Mouse (Mus musculus) hindbrain, embryonic 15.5 days (tissue): ENCODE data around the gene Duox1. TPM values are rescaled to one million over a fixed set of nuclear protein-coding genes. Genes with fewer than 3 reads are reported as not detected.

Experiments
- ATAC-seq: fragments of 200-750 bp; cut with Nextera tagmentation; 2 replicates; pipeline ENCODE4 v1.8.0; 2017; ENCODE audit warnings: low read depth, moderate number of reproducible peaks, moderate TSS enrichment; ENCODE audit not compliant: low FRiP score
- H3K27ac ChIP-seq: fragments of 300-500 bp; sonication (generic); replicated peaks from 2 replicates; pipeline ENCODE4 v1.5.1; 2015; ENCODE audit warnings: mild to moderate bottlenecking, inconsistent platforms
- H3K27me3 ChIP-seq: fragments of 300-500 bp; sonication (generic); 2 replicates; pipeline ENCODE4 v1.6.1; 2015; ENCODE audit warnings: control low read depth, inconsistent platforms
- H3K36me3 ChIP-seq: fragments of 300-500 bp; sonication (generic); 2 replicates; pipeline ENCODE4 v1.6.1; 2015; ENCODE audit warnings: control low read depth, inconsistent platforms
- H3K4me1 ChIP-seq: fragments of 300-500 bp; sonication (generic); replicated peaks from 2 replicates; pipeline ENCODE4 v1.6.1; 2015; ENCODE audit warnings: control low read depth, inconsistent platforms
- H3K4me2 ChIP-seq: fragments of 300-500 bp; sonication (generic); 2 replicates; pipeline ENCODE4 v1.6.1; 2015; ENCODE audit warnings: moderate library complexity, mild to moderate bottlenecking, inconsistent platforms
- H3K4me3 ChIP-seq: fragments of 300-500 bp; sonication (generic); 2 replicates; pipeline ENCODE4 v1.5.1; 2015; ENCODE audit warnings: mild to moderate bottlenecking, inconsistent platforms
- H3K9ac ChIP-seq: fragments of 300-500 bp; sonication (generic); 2 replicates; pipeline ENCODE4 v1.6.1; 2015; ENCODE audit warnings: inconsistent platforms
- H3K9me3 ChIP-seq: fragments of 300-500 bp; sonication (generic); 2 replicates; pipeline ENCODE4 v1.6.1; 2016; ENCODE audit warnings: control low read depth, inconsistent platforms
- WGBS: fragments of 180-500 bp; shearing (Covaris S2); methylation state at CpG from one replicate; pipeline ENCODE4 v1.1.7; 2015; 5-methylcytosine and 5-hydroxymethylcytosine counted together
- polyA plus RNA-seq: library from polyadenylated mRNA; unstranded; fragments of >200 nt; fragmentation: Nextera tagmentation; extraction: Ambion mirVana; gene quantifications from 2 replicates; pipeline ENCODE4 v1.2.1, GENCODE M21; 2015

Gene Duox1
- polyA plus RNA-seq, 1 experiment from 2014 or later: 0.16 TPM

GRCm38 (mm10) chr2:122372067-122372466 is 56.6 kb downstream of the Duox1 start:
- Histone ChIP-seq H3K4me2 (no peak overlapping the region), H3K9me3 (no peaks in the 10 kb centered on the region), H3K27ac (no peak overlapping the region), H3K9ac (no peak overlapping the region), H3K4me1 (peaks cover 29% of the 10 kb centered on the region), H3K36me3 (no peaks in the 10 kb centered on the region), H3K27me3 (no peaks in the 10 kb centered on the region), H3K4me3 (no peak overlapping the region)
- ATAC-seq: no peak
- 76% methylated on average over 3 of the region's 3 CpGs for WGBS

- no peak for ATAC-seq
- peaks cover 24% of the 10 kb centered on the region for H3K4me1 ChIP-seq
Measured at GRCm38 (mm10) chr2:122372541-122372940, 57.1 kb downstream of the Duox1 start.

GRCm38 (mm10) chr2:122374012-122374411 is 58.5 kb downstream of the Duox1 start:
- Histone ChIP-seq H3K27ac (no peak overlapping the region), H3K4me2 (no peak overlapping the region)
- 84% methylated on average over 5 of the region's 5 CpGs for WGBS

More at GRCm38 (mm10) chr2:122372541-122372940, 57.1 kb downstream of the Duox1 start:
- Histone ChIP-seq H3K9ac (no peak overlapping the region), H3K27me3 (no peaks in the 10 kb centered on the region), H3K4me2 (no peak overlapping the region), H3K36me3 (no peaks in the 10 kb centered on the region), H3K27ac (no peak overlapping the region), H3K4me3 (no peak overlapping the region), H3K9me3 (no peaks in the 10 kb centered on the region)
- WGBS: 91% methylated on average over 1 of the region's 1 CpGs

GRCm38 (mm10) chr2:122374666-122375331 is 59.3 kb downstream of the Duox1 start:
- no peak for ATAC-seq
- 12% methylated on average over 23 of the region's 23 CpGs for WGBS
- peak overlapping the region; percentile 50 for H3K4me2 ChIP-seq

More at GRCm38 (mm10) chr2:122374012-122374411, 58.5 kb downstream of the Duox1 start:
- Histone ChIP-seq H3K36me3 (no peaks in the 10 kb centered on the region), H3K9ac (no peak overlapping the region), H3K27me3 (no peaks in the 10 kb centered on the region), H3K4me3 (no peak overlapping the region), H3K9me3 (no peaks in the 10 kb centered on the region), H3K4me1 (peaks cover 17% of the 10 kb centered on the region)
- no peak for ATAC-seq

GRCm38 (mm10) chr2:122375391-122375991 is 60.0 kb downstream of the Duox1 start:
- under 1% methylated on average over 32 of the region's 32 CpGs for WGBS
- ATAC-seq: peak; percentile 93
- Histone ChIP-seq H3K9me3 (no peaks in the 10 kb centered on the region), H3K36me3 (no peaks in the 10 kb centered on the region), H3K27ac (peak overlapping the region; percentile 87), H3K4me3 (peak overlapping the region; percentile 58), H3K4me1 (peaks cover 11% of the 10 kb centered on the region), H3K4me2 (peak overlapping the region; percentile 86), H3K27me3 (no peaks in the 10 kb centered on the region), H3K9ac (peak overlapping the region; percentile 65)

More at GRCm38 (mm10) chr2:122374666-122375331, 59.3 kb downstream of the Duox1 start:
- Histone ChIP-seq H3K4me1 (peaks cover 11% of the 10 kb centered on the region), H3K27ac (peak overlapping the region; percentile 62), H3K36me3 (no peaks in the 10 kb centered on the region), H3K9me3 (no peaks in the 10 kb centered on the region), H3K27me3 (no peaks in the 10 kb centered on the region), H3K4me3 (peak overlapping the region; percentile 58), H3K9ac (peak overlapping the region; percentile 41)

GRCm38 (mm10) chr2:122376041-122376561 is 60.6 kb downstream of the Duox1 start:
- peak overlapping the region; percentile 86 for H3K4me2 ChIP-seq
- under 1% methylated on average over 22 of the region's 22 CpGs for WGBS
- H3K9ac ChIP-seq: peak overlapping the region; percentile 65
- peak overlapping the region; percentile 87 for H3K27ac ChIP-seq
- no peaks in the 10 kb centered on the region for H3K9me3 ChIP-seq
- H3K4me3 ChIP-seq: peak overlapping the region; percentile 58
- H3K4me1 ChIP-seq: peaks cover 14% of the 10 kb centered on the region
- H3K27me3 ChIP-seq: no peaks in the 10 kb centered on the region
- no peaks in the 10 kb centered on the region for H3K36me3 ChIP-seq
- ATAC-seq: peak; percentile 1; the same call in 1 of the 2 replicates

GRCm38 (mm10) chr2:122377215-122377674 is 61.8 kb downstream of the Duox1 start:
- Histone ChIP-seq H3K4me2 (peak overlapping the region; percentile 56), H3K36me3 (no peaks in the 10 kb centered on the region), H3K27ac (peak overlapping the region; percentile 96), H3K4me1 (peaks cover 14% of the 10 kb centered on the region), H3K4me3 (peak overlapping the region; percentile 63), H3K27me3 (no peaks in the 10 kb centered on the region), H3K9ac (peak overlapping the region; percentile 68), H3K9me3 (no peaks in the 10 kb centered on the region)
- under 1% methylated on average over 28 of the region's 28 CpGs for WGBS
- ATAC-seq: peak; percentile 91

GRCm38 (mm10) chr2:122377751-122378246 is 62.3 kb downstream of the Duox1 start:
- no peaks in the 10 kb centered on the region for H3K9me3 ChIP-seq
- H3K27me3 ChIP-seq: no peaks in the 10 kb centered on the region
- ATAC-seq: peak; percentile 81
- H3K4me1 ChIP-seq: peaks cover 14% of the 10 kb centered on the region
- H3K36me3 ChIP-seq: no peaks in the 10 kb centered on the region
- H3K9ac ChIP-seq: peak overlapping the region; percentile 68
- peak overlapping the region; percentile 56 for H3K4me2 ChIP-seq
- peak overlapping the region; percentile 96 for H3K27ac ChIP-seq
- under 1% methylated on average over 26 of the region's 26 CpGs for WGBS
- H3K4me3 ChIP-seq: peak overlapping the region; percentile 63

- H3K27ac ChIP-seq: peak overlapping the region; percentile 96
- peak overlapping the region; percentile 63 for H3K4me3 ChIP-seq
- no peaks in the 10 kb centered on the region for H3K9me3 ChIP-seq
- H3K4me2 ChIP-seq: peak overlapping the region; percentile 56
- ATAC-seq: no peak
- 20% methylated on average over 8 of the region's 8 CpGs for WGBS
- H3K9ac ChIP-seq: peak overlapping the region; percentile 68; the same call in 1 of the 2 replicates
- no peaks in the 10 kb centered on the region for H3K27me3 ChIP-seq
- no peaks in the 10 kb centered on the region for H3K36me3 ChIP-seq
- peaks cover 14% of the 10 kb centered on the region for H3K4me1 ChIP-seq
Measured at GRCm38 (mm10) chr2:122378421-122379291, 63.2 kb downstream of the Duox1 start.

- H3K4me3 ChIP-seq: no peak overlapping the region
Measured at GRCm38 (mm10) chr2:122379292-122379650, 63.8 kb downstream of the Duox1 start.

GRCm38 (mm10) chr2:122380768-122381311 is 65.4 kb downstream of the Duox1 start:
- Histone ChIP-seq H3K9me3 (no peaks in the 10 kb centered on the region), H3K4me2 (peak overlapping the region; percentile 46), H3K9ac (no peak overlapping the region), H3K4me3 (peak overlapping the region; percentile 21), H3K27me3 (no peaks in the 10 kb centered on the region), H3K27ac (no peak overlapping the region), H3K36me3 (no peaks in the 10 kb centered on the region), H3K4me1 (peaks cover 6% of the 10 kb centered on the region)
- 13% methylated on average over 11 of the region's 11 CpGs for WGBS
- no peak for ATAC-seq

More at GRCm38 (mm10) chr2:122379292-122379650, 63.8 kb downstream of the Duox1 start:
- Histone ChIP-seq H3K9ac (no peak overlapping the region), H3K4me2 (no peak overlapping the region), H3K36me3 (no peaks in the 10 kb centered on the region), H3K4me1 (peaks cover 11% of the 10 kb centered on the region), H3K27me3 (no peaks in the 10 kb centered on the region), H3K9me3 (no peaks in the 10 kb centered on the region), H3K27ac (peak overlapping the region; percentile 96; the same call in 1 of the 2 replicates)
- ATAC-seq: no peak
- WGBS: 44% methylated on average over 2 of the region's 2 CpGs
